Mouse (Mus musculus): ENCODE data around the gene Pde2a. TPM values are rescaled to one million over a fixed set of nuclear protein-coding genes. Genes with fewer than 3 reads are reported as not detected.

The Pde2a gene
- 14.3 and 14.6 TPM in 2 replicates for polyA plus RNA-seq (2015; fragmentation: Nextera tagmentation; extraction: Ambion mirVana)

GRCm38 (mm10) chr7:101421529-101421928 is at the start of gene Pde2a:
Pde2a (plus strand) TSS chr7:101421691.
- no peak within 1 kb of the TSS for H3K9ac ChIP-seq (ENCODE audit: low read depth, low read length)
- peak; percentile 65 for ATAC-seq (ENCODE audit: low read depth)
- no peak within 1 kb of the TSS for H3K4me3 ChIP-seq (ENCODE audit: low read depth, low read length)
- no peaks in the 10 kb centered on the region for H3K9me3 ChIP-seq (replicated peaks; ENCODE audit: control insufficient read depth, low read length)
- no peaks in the 10 kb centered on the region; the same call in 1 of the 2 replicates for H3K4me1 ChIP-seq (ENCODE audit: control insufficient read depth, low read depth, low read length)
- H3K27me3 ChIP-seq (ENCODE audit: control insufficient read depth, insufficient read depth, low read depth, low read length), result peaks cover 8% of the 10 kb centered on the region
- no peak within 1 kb of the TSS for H3K4me2 ChIP-seq (ENCODE audit: low read depth, low read length)
- 6% methylated on average over 6 of the region's 6 CpGs for WGBS (ENCODE audit: insufficient replicate concordance)
- H3K36me3 ChIP-seq (ENCODE audit: control insufficient read depth, insufficient read depth), result no peaks in the 10 kb centered on the region
- no peak within 1 kb of the TSS for H3K27ac ChIP-seq (ENCODE audit: low read length)

GRCm38 (mm10) chr7:101373082-101373481 is 48.4 kb upstream of the Pde2a start:
- Histone ChIP-seq H3K36me3 (ENCODE audit: control insufficient read depth, insufficient read depth) (peaks cover 6% of the 10 kb centered on the region; the same call in 1 of the 2 replicates), H3K4me3 (ENCODE audit: low read depth, low read length) (no peak overlapping the region), H3K9ac (ENCODE audit: low read depth, low read length) (no peak overlapping the region), H3K27me3 (ENCODE audit: control insufficient read depth, insufficient read depth, low read depth, low read length) (no peaks in the 10 kb centered on the region), H3K4me1 (ENCODE audit: control insufficient read depth, low read depth, low read length) (peaks cover 15% of the 10 kb centered on the region), H3K27ac (ENCODE audit: low read length) (no peak overlapping the region), H3K9me3 (replicated peaks; ENCODE audit: control insufficient read depth, low read length) (no peaks in the 10 kb centered on the region), H3K4me2 (ENCODE audit: low read depth, low read length) (no peak overlapping the region)
- WGBS (ENCODE audit: insufficient replicate concordance), result 88% methylated on average over 26 of the region's 26 CpGs
- ATAC-seq (ENCODE audit: low read depth), result no peak

GRCm38 (mm10) chr7:101374155-101374554 is 47.3 kb upstream of the Pde2a start:
- peaks cover 6% of the 10 kb centered on the region; the same call in 1 of the 2 replicates for H3K36me3 ChIP-seq (ENCODE audit: control insufficient read depth, insufficient read depth)
- no peaks in the 10 kb centered on the region for H3K9me3 ChIP-seq (replicated peaks; ENCODE audit: control insufficient read depth, low read length)
- H3K4me3 ChIP-seq (ENCODE audit: low read depth, low read length), result no peak overlapping the region
- H3K27ac ChIP-seq (ENCODE audit: low read length), result no peak overlapping the region
- no peak overlapping the region for H3K9ac ChIP-seq (ENCODE audit: low read depth, low read length)
- H3K4me1 ChIP-seq (ENCODE audit: control insufficient read depth, low read depth, low read length), result peaks cover 16% of the 10 kb centered on the region
- no peak for ATAC-seq (ENCODE audit: low read depth)
- no peaks in the 10 kb centered on the region for H3K27me3 ChIP-seq (ENCODE audit: control insufficient read depth, insufficient read depth, low read depth, low read length)
- no peak overlapping the region for H3K4me2 ChIP-seq (ENCODE audit: low read depth, low read length)

GRCm38 (mm10) chr7:101376701-101377340 is 44.7 kb upstream of the Pde2a start:
- ATAC-seq (ENCODE audit: low read depth), result no peak
- 72% methylated on average over 10 of the region's 10 CpGs for WGBS (ENCODE audit: insufficient replicate concordance)
- no peak overlapping the region for H3K27ac ChIP-seq (ENCODE audit: low read length)

GRCm38 (mm10) chr7:101377741-101378262 is 43.7 kb upstream of the Pde2a start:
- 10% methylated on average over 7 of the region's 7 CpGs for WGBS (ENCODE audit: insufficient replicate concordance)
- ATAC-seq (ENCODE audit: low read depth), result peak; percentile 75
- H3K4me1 ChIP-seq (ENCODE audit: control insufficient read depth, low read depth, low read length), result peaks cover 25% of the 10 kb centered on the region
- H3K4me2 ChIP-seq (ENCODE audit: low read depth, low read length), result peak overlapping the region; percentile 42
- no peak overlapping the region; the same call in 1 of the 2 replicates for H3K9ac ChIP-seq (ENCODE audit: low read depth, low read length)
- peak overlapping the region; percentile 63 for H3K27ac ChIP-seq (ENCODE audit: low read length)
- no peaks in the 10 kb centered on the region for H3K9me3 ChIP-seq (replicated peaks; ENCODE audit: control insufficient read depth, low read length)
- H3K36me3 ChIP-seq (ENCODE audit: control insufficient read depth, insufficient read depth), result peaks cover 4% of the 10 kb centered on the region; the same call in 1 of the 2 replicates
- H3K27me3 ChIP-seq (ENCODE audit: control insufficient read depth, insufficient read depth, low read depth, low read length), result no peaks in the 10 kb centered on the region
- peak overlapping the region; percentile 33 for H3K4me3 ChIP-seq (ENCODE audit: low read depth, low read length)

More at GRCm38 (mm10) chr7:101376701-101377340, 44.7 kb upstream of the Pde2a start:
- H3K9ac ChIP-seq (ENCODE audit: low read depth, low read length), result no peak overlapping the region
- no peaks in the 10 kb centered on the region for H3K27me3 ChIP-seq (ENCODE audit: control insufficient read depth, insufficient read depth, low read depth, low read length)
- H3K36me3 ChIP-seq (ENCODE audit: control insufficient read depth, insufficient read depth), result peaks cover 4% of the 10 kb centered on the region; the same call in 1 of the 2 replicates
- no peak overlapping the region for H3K4me2 ChIP-seq (ENCODE audit: low read depth, low read length)
- H3K4me3 ChIP-seq (ENCODE audit: low read depth, low read length), result no peak overlapping the region
- peaks cover 25% of the 10 kb centered on the region for H3K4me1 ChIP-seq (ENCODE audit: control insufficient read depth, low read depth, low read length)
- H3K9me3 ChIP-seq (replicated peaks; ENCODE audit: control insufficient read depth, low read length), result no peaks in the 10 kb centered on the region

GRCm38 (mm10) chr7:101378285-101378684 is 43.2 kb upstream of the Pde2a start:
- Histone ChIP-seq H3K36me3 (ENCODE audit: control insufficient read depth, insufficient read depth) (peaks cover 4% of the 10 kb centered on the region; the same call in 1 of the 2 replicates), H3K9ac (ENCODE audit: low read depth, low read length) (no peak overlapping the region; the same call in 1 of the 2 replicates), H3K27ac (ENCODE audit: low read length) (peak overlapping the region; percentile 63), H3K4me1 (ENCODE audit: control insufficient read depth, low read depth, low read length) (peaks cover 25% of the 10 kb centered on the region), H3K27me3 (ENCODE audit: control insufficient read depth, insufficient read depth, low read depth, low read length) (no peaks in the 10 kb centered on the region), H3K4me3 (ENCODE audit: low read depth, low read length) (peak overlapping the region; percentile 4; the same call in 1 of the 2 replicates), H3K9me3 (replicated peaks; ENCODE audit: control insufficient read depth, low read length) (no peaks in the 10 kb centered on the region), H3K4me2 (ENCODE audit: low read depth, low read length) (peak overlapping the region; percentile 42)
- WGBS (ENCODE audit: insufficient replicate concordance), result 52% methylated on average over 3 of the region's 3 CpGs
- ATAC-seq (ENCODE audit: low read depth), result no peak

- no peak overlapping the region for H3K27ac ChIP-seq (ENCODE audit: low read length)
- H3K4me1 ChIP-seq (ENCODE audit: control insufficient read depth, low read depth, low read length), result peaks cover 25% of the 10 kb centered on the region
- no peaks in the 10 kb centered on the region for H3K9me3 ChIP-seq (replicated peaks; ENCODE audit: control insufficient read depth, low read length)
- WGBS (ENCODE audit: insufficient replicate concordance), result 44% methylated on average over 5 of the region's 5 CpGs
- H3K9ac ChIP-seq (ENCODE audit: low read depth, low read length), result no peak overlapping the region
- peaks cover 4% of the 10 kb centered on the region; the same call in 1 of the 2 replicates for H3K36me3 ChIP-seq (ENCODE audit: control insufficient read depth, insufficient read depth)
- no peaks in the 10 kb centered on the region for H3K27me3 ChIP-seq (ENCODE audit: control insufficient read depth, insufficient read depth, low read depth, low read length)
- peak overlapping the region; percentile 42 for H3K4me2 ChIP-seq (ENCODE audit: low read depth, low read length)
- ATAC-seq (ENCODE audit: low read depth), result no peak
- H3K4me3 ChIP-seq (ENCODE audit: low read depth, low read length), result no peak overlapping the region
Observed at GRCm38 (mm10) chr7:101378796-101379465, 42.6 kb upstream of the Pde2a start.

GRCm38 (mm10) chr7:101379732-101380131 is 41.8 kb upstream of the Pde2a start:
- WGBS (ENCODE audit: insufficient replicate concordance), result 63% methylated on average over 2 of the region's 2 CpGs
- Histone ChIP-seq H3K4me1 (ENCODE audit: control insufficient read depth, low read depth, low read length) (peaks cover 28% of the 10 kb centered on the region), H3K36me3 (ENCODE audit: control insufficient read depth, insufficient read depth) (peaks cover 4% of the 10 kb centered on the region; the same call in 1 of the 2 replicates), H3K4me3 (ENCODE audit: low read depth, low read length) (no peak overlapping the region), H3K4me2 (ENCODE audit: low read depth, low read length) (no peak overlapping the region), H3K27ac (ENCODE audit: low read length) (no peak overlapping the region), H3K9ac (ENCODE audit: low read depth, low read length) (no peak overlapping the region), H3K9me3 (replicated peaks; ENCODE audit: control insufficient read depth, low read length) (no peaks in the 10 kb centered on the region), H3K27me3 (ENCODE audit: control insufficient read depth, insufficient read depth, low read depth, low read length) (no peaks in the 10 kb centered on the region)
- no peak for ATAC-seq (ENCODE audit: low read depth)

GRCm38 (mm10) chr7:101381512-101381911 is 40.0 kb upstream of the Pde2a start:
- no peak overlapping the region for H3K4me3 ChIP-seq (ENCODE audit: low read depth, low read length)
- H3K9me3 ChIP-seq (replicated peaks; ENCODE audit: control insufficient read depth, low read length), result no peaks in the 10 kb centered on the region
- H3K27ac ChIP-seq (ENCODE audit: low read length), result no peak overlapping the region
- 63% methylated on average over 6 of the region's 6 CpGs for WGBS (ENCODE audit: insufficient replicate concordance)
- H3K4me1 ChIP-seq (ENCODE audit: control insufficient read depth, low read depth, low read length), result peaks cover 36% of the 10 kb centered on the region
- H3K4me2 ChIP-seq (ENCODE audit: low read depth, low read length), result no peak overlapping the region
- no peaks in the 10 kb centered on the region for H3K27me3 ChIP-seq (ENCODE audit: control insufficient read depth, insufficient read depth, low read depth, low read length)
- H3K9ac ChIP-seq (ENCODE audit: low read depth, low read length), result no peak overlapping the region
- ATAC-seq (ENCODE audit: low read depth), result no peak
- H3K36me3 ChIP-seq (ENCODE audit: control insufficient read depth, insufficient read depth), result no peaks in the 10 kb centered on the region
